Mouse (Mus musculus): ENCODE results near the gene Chd3.

Chd3 gene

GRCm38 (mm10) chr11:69366855-69367615 is 2.2 kb downstream of the Chd3 start:
- peak; percentile 75 for DNase-seq (ENCODE audit: low read depth, low spot score)

GRCm38 (mm10) chr11:69366157-69366854 is 2.9 kb downstream of the Chd3 start:
- peak; percentile 97 for DNase-seq (ENCODE audit: low read depth, low spot score)

- no peak for DNase-seq (ENCODE audit: low read depth, low spot score)
These were observed 3.5 kb downstream of the Chd3 start for GRCm38 (mm10) chr11:69365722-69366121.

- DNase-seq (ENCODE audit: low read depth, low spot score): peak; percentile 96
These were observed 4.3 kb downstream of the Chd3 start for GRCm38 (mm10) chr11:69364910-69365309.

GRCm38 (mm10) chr11:69364376-69364775 is 4.8 kb downstream of the Chd3 start:
- DNase-seq (ENCODE audit: low read depth, low spot score): no peak

GRCm38 (mm10) chr11:69362479-69362878 is 6.7 kb downstream of the Chd3 start:
- no peak for DNase-seq (ENCODE audit: low read depth, low spot score)

- DNase-seq (ENCODE audit: low read depth, low spot score): no peak
These were observed 7.2 kb downstream of the Chd3 start for GRCm38 (mm10) chr11:69362021-69362420.

GRCm38 (mm10) chr11:69357690-69358089 is 11.5 kb downstream of the Chd3 start:
- DNase-seq (ENCODE audit: low read depth, low spot score): no peak

- DNase-seq (ENCODE audit: low read depth, low spot score): no peak
These were observed 12.7 kb downstream of the Chd3 start for GRCm38 (mm10) chr11:69356544-69356943.

- DNase-seq (ENCODE audit: low read depth, low spot score): no peak
These were observed 22.8 kb downstream of the Chd3 start for GRCm38 (mm10) chr11:69346441-69346840.

GRCm38 (mm10) chr11:69340161-69341131 is 28.8 kb downstream of the Chd3 start, which contains the start of gene Rnf227:
Gene Rnf227, plus strand, starts transcription at chr11:69340461.
- DNase-seq (ENCODE audit: low read depth, low spot score): peak; percentile 89

GRCm38 (mm10) chr11:69334796-69335195 is 34.4 kb downstream of the Chd3 start:
- DNase-seq (ENCODE audit: low read depth, low spot score): no peak

GRCm38 (mm10) chr11:69333922-69334321 is 35.3 kb downstream of the Chd3 start:
- DNase-seq (ENCODE audit: low read depth, low spot score): peak; percentile 39

GRCm38 (mm10) chr11:69332713-69333253 is 36.4 kb downstream of the Chd3 start:
- DNase-seq (ENCODE audit: low read depth, low spot score): no peak

GRCm38 (mm10) chr11:69331929-69332405 is 37.2 kb downstream of the Chd3 start:
- peak; percentile 92 for DNase-seq (ENCODE audit: low read depth, low spot score)

GRCm38 (mm10) chr11:69331152-69331551 is 38.1 kb downstream of the Chd3 start:
- no peak for DNase-seq (ENCODE audit: low read depth, low spot score)

GRCm38 (mm10) chr11:69328517-69328916 is 40.7 kb downstream of the Chd3 start:
- DNase-seq (ENCODE audit: low read depth, low spot score): peak; percentile 50

GRCm38 (mm10) chr11:69327648-69328047 is 41.6 kb downstream of the Chd3 start:
- DNase-seq (ENCODE audit: low read depth, low spot score): no peak

GRCm38 (mm10) chr11:69327157-69327442 is 42.1 kb downstream of the Chd3 start:
- no peak for DNase-seq (ENCODE audit: low read depth, low spot score)

- DNase-seq (ENCODE audit: low read depth, low spot score): no peak
These were observed 42.6 kb downstream of the Chd3 start for GRCm38 (mm10) chr11:69326408-69327156.
